Mouse (Mus musculus): ENCODE measurements around the gene Ankrd33b. TPM values are rescaled to one million over a fixed set of nuclear protein-coding genes. Genes with fewer than 3 reads are reported as not detected.

Gene Ankrd33b
- polyA plus RNA-seq, 1 experiment from 2014 or later: 0.56 TPM

DNA sequence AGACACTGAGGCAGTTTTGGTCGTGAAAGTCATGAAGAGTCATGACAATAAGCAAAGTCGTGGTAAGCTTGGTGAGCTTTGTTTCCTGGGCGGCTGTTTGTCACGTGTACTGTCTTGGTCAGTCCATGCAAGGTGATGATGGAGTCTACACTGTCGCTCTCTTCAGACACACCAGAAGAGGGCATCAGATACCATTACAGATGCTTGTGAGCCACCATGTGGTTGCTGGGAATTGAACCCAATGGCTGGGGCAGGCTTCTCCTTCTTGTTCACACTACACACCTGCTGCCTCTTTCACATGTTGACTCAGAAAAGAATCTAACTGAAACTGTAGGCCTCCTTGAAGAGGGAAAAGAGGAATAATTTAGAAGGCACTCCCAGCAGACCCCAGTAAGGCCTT, 19.3 kb downstream of the Ankrd33b start:
- H3K27me3 ChIP-seq (ENCODE audit: low read depth, poor library complexity, severe bottlenecking): peaks cover 29% of the 10 kb centered on the region
- WGBS: 84% methylated on average over 5 of the region's 5 CpGs

DNA sequence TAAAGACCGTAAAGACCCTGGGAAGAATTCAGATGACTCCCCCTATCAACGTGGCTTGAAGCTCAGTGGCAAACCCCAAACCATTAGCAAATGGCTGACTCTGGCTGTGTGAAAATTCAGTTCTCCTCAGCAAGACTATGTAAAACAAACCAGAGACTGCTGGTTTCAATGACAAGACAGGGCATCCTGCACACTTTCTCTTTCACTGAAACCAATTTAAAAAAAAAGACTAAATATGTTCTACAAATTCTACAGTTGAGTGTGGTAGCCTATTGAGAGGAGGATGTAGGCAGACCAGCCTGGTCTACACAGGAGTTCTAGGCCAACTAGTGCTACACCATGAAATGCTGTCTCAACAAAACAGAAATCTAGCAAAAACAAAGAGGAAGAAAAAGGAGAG, 21.0 kb downstream of the Ankrd33b start:
- Histone ChIP-seq H3K27me3 (ENCODE audit: low read depth, poor library complexity, severe bottlenecking) (peaks cover 37% of the 10 kb centered on the region), H3K4me3 (no peak overlapping the region), H3K9me3 (replicated peaks) (no peaks in the 10 kb centered on the region), H3K27ac (replicated peaks) (no peak overlapping the region), H3K4me1 (peaks cover 21% of the 10 kb centered on the region), H3K36me3 (no peaks in the 10 kb centered on the region)
- no peak for DNase-seq (ENCODE audit: low spot score)
- WGBS: 78% methylated on average over 2 of the region's 2 CpGs

More for the DNA sequence above, 19.3 kb downstream of the Ankrd33b start:
- Histone ChIP-seq H3K4me1 (peaks cover 9% of the 10 kb centered on the region), H3K27ac (replicated peaks) (no peak overlapping the region), H3K36me3 (no peaks in the 10 kb centered on the region), H3K4me3 (no peak overlapping the region), H3K9me3 (replicated peaks) (no peaks in the 10 kb centered on the region)
- no peak for DNase-seq (ENCODE audit: low spot score)

DNA sequence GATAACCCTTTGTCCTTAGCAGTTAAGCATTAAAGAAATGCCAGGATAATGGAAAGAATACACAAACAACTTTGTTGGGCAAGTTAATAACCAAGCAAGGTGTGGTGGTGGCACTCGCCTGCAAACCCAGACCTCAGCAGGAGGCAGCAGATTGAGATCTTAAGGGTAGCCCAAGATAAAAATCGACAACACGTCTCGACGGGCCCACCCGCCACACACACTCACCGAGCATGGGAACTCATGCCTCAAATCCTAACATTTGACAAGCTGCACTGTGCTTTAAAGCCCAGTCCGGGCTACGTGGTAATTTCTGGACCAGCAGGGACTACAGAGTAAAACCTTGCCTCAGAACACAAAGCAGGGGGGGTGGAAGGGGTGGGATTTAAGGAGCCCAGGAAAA, 22.2 kb downstream of the Ankrd33b start:
- H3K27me3 ChIP-seq (ENCODE audit: low read depth, poor library complexity, severe bottlenecking): peaks cover 42% of the 10 kb centered on the region
- H3K27ac ChIP-seq (replicated peaks): no peak overlapping the region
- WGBS: 92% methylated on average over 9 of the region's 9 CpGs
- DNase-seq (ENCODE audit: low spot score): no peak
- no peaks in the 10 kb centered on the region for H3K36me3 ChIP-seq
- H3K4me1 ChIP-seq: peaks cover 25% of the 10 kb centered on the region
- H3K9me3 ChIP-seq (replicated peaks): no peaks in the 10 kb centered on the region
- H3K4me3 ChIP-seq: no peak overlapping the region

DNA sequence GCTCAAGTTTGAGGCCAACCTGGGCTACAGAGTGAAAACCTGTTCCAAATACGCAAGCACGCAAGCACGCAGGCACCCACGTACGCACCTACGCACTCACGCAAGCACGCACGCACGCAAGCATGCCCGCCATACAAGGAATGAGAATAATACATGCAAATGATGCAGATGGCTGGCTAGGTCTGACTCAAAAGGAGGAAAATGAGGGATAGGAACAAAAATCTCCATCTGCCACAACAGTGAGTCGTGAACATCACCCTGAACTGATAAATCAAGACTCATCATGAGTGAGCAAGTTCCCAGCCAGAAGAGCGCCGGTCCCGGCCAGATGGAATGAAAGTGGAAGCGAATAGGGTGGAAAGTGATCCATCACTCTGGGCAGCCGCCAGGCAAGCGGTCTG, 22.7 kb downstream of the Ankrd33b start:
- H3K4me1 ChIP-seq: peaks cover 25% of the 10 kb centered on the region
- 96% methylated on average over 18 of the region's 18 CpGs for WGBS
- no peaks in the 10 kb centered on the region for H3K9me3 ChIP-seq (replicated peaks)
- H3K36me3 ChIP-seq: no peaks in the 10 kb centered on the region
- H3K4me3 ChIP-seq: no peak overlapping the region
- H3K27me3 ChIP-seq (ENCODE audit: low read depth, poor library complexity, severe bottlenecking): peaks cover 43% of the 10 kb centered on the region
- H3K27ac ChIP-seq (replicated peaks): no peak overlapping the region
- DNase-seq (ENCODE audit: low spot score): no peak

DNA sequence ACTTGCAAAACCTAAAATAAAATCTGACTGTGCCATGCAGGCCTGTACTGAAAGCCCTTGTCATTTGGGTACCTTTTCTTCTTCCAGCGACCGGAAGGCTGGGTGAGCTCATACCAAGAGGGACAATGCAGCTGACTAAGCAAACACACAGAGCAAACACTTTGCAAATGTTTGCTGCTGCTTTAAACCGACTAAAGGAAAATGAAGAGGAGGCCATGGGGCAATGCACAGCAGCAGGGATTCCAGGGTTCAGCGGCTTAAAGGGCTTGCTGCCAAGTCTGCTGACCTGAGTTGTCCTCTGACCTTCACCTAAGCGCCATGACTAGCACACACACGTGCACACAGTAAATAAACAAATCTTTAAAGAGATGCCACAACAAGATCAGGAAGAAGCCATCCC, 23.9 kb downstream of the Ankrd33b start:
- peak; percentile 30 for DNase-seq (ENCODE audit: low spot score)
- Histone ChIP-seq H3K4me1 (peaks cover 25% of the 10 kb centered on the region), H3K9me3 (replicated peaks) (no peaks in the 10 kb centered on the region), H3K27ac (replicated peaks) (no peak overlapping the region), H3K36me3 (no peaks in the 10 kb centered on the region), H3K27me3 (ENCODE audit: low read depth, poor library complexity, severe bottlenecking) (peaks cover 37% of the 10 kb centered on the region), H3K4me3 (no peak overlapping the region)
- WGBS: 11% methylated on average over 6 of the region's 6 CpGs

DNA sequence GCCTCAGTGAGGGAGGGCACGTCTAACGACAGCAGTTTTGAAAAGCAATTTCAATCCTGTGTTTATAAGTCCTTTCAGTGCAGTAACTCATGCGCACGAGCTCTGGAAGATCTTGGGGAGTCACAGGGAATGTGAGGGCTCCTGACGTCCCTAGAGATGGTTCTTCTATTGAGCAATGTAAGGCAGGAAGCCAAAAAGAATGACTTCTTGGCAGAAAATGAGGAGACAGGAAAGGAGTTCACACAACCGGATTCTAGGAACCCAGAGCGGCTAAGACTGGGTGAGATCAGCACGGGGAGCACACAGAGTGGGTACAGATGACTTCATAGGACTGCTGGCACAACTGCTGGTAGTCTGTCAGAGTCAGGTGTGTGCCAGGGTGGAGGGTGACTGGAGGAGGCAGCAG, 25.0 kb downstream of the Ankrd33b start:
- Histone ChIP-seq H3K4me3 (no peak overlapping the region), H3K36me3 (no peaks in the 10 kb centered on the region), H3K27ac (replicated peaks) (no peak overlapping the region), H3K4me1 (peaks cover 25% of the 10 kb centered on the region), H3K9me3 (replicated peaks) (no peaks in the 10 kb centered on the region), H3K27me3 (ENCODE audit: low read depth, poor library complexity, severe bottlenecking) (peaks cover 29% of the 10 kb centered on the region)
- WGBS: 66% methylated on average over 8 of the region's 8 CpGs
- DNase-seq (ENCODE audit: low spot score): no peak

DNA sequence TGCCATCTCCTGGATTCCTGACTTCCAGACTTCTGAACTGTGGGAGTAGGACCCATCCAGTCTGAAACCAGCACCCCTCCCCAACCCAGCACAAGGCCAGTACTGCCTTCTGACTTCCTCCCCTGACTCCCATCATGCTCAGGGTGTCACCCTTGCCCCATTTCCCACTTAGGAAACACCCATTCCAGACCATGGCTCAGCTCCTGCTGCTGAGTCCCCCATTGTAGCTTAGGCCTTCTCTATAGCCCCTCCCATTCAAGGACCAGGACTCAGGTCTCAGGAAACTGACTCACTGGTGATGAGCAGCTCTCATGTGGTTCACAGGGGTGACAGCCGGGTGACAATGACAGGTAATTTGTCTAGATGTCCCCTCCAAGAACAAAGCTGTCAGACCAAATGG, 25.5 kb downstream of the Ankrd33b start:
- Histone ChIP-seq H3K4me3 (no peak overlapping the region), H3K27me3 (ENCODE audit: low read depth, poor library complexity, severe bottlenecking) (peaks cover 29% of the 10 kb centered on the region), H3K27ac (replicated peaks) (no peak overlapping the region), H3K9me3 (replicated peaks) (no peaks in the 10 kb centered on the region), H3K4me1 (peaks cover 25% of the 10 kb centered on the region), H3K36me3 (no peaks in the 10 kb centered on the region)
- WGBS: 78% methylated on average over 1 of the region's 1 CpGs
- DNase-seq (ENCODE audit: low spot score): no peak

DNA sequence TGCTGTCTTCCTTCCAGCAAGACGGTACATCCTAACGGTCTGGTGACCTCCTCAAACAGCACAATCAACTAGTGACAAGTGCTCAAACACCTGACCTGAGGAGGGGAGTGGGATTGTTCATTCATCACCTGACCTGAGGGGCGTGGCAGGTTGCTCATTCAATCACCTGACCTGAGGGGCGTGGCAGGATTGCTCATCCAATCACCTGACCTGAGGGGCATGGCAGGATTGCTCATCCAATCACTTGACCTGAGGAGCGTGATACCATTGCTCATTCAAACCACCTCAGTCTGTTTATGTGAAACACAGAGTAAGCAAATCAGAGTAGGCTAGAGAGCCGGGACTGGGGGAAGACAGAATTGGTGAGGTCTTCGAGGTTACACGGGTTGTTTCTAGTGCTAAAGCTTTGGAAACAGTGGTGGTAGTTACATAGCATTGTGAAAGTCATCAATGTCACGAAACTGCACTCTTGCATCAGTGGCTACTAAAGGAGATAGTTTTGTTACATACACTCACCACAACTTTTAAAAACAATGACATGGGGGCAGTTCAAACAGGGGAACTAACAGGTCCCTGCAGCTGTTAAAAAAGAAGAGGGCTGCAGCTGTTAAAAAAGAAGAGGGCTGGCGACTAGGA, 28.8 kb downstream of the Ankrd33b start:
- no peak for DNase-seq (ENCODE audit: low spot score)
- Histone ChIP-seq H3K27me3 (ENCODE audit: low read depth, poor library complexity, severe bottlenecking) (peaks cover 17% of the 10 kb centered on the region), H3K4me1 (peaks cover 25% of the 10 kb centered on the region), H3K9me3 (replicated peaks) (no peaks in the 10 kb centered on the region), H3K27ac (replicated peaks) (no peak overlapping the region), H3K36me3 (no peaks in the 10 kb centered on the region), H3K4me3 (no peak overlapping the region)
- 84% methylated on average over 10 of the region's 10 CpGs for WGBS

DNA sequence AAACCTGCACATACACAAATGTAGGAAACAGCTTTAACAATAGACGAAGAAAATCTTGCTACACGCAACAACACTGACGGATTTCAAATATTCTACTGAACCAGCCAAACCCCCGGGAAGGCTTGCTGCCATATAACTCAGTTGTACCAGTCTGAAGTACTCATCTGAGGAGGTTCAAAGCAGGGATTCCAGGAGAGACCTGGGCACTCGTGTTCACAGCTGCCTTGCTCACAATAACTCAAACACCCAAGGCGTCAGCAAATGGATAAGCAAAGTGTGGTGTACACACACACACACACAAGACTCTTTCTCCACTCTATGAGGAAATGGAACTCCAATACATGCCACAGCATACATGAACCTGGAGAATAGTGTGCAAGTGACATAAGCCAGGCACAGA, 29.5 kb downstream of the Ankrd33b start:
- no peak for DNase-seq (ENCODE audit: low spot score)
- Histone ChIP-seq H3K4me3 (no peak overlapping the region), H3K27me3 (ENCODE audit: low read depth, poor library complexity, severe bottlenecking) (peaks cover 17% of the 10 kb centered on the region), H3K27ac (replicated peaks) (no peak overlapping the region), H3K36me3 (no peaks in the 10 kb centered on the region), H3K4me1 (peaks cover 18% of the 10 kb centered on the region; the same call in 1 of the 2 replicates), H3K9me3 (replicated peaks) (no peaks in the 10 kb centered on the region)
- 91% methylated on average over 6 of the region's 6 CpGs for WGBS

DNA sequence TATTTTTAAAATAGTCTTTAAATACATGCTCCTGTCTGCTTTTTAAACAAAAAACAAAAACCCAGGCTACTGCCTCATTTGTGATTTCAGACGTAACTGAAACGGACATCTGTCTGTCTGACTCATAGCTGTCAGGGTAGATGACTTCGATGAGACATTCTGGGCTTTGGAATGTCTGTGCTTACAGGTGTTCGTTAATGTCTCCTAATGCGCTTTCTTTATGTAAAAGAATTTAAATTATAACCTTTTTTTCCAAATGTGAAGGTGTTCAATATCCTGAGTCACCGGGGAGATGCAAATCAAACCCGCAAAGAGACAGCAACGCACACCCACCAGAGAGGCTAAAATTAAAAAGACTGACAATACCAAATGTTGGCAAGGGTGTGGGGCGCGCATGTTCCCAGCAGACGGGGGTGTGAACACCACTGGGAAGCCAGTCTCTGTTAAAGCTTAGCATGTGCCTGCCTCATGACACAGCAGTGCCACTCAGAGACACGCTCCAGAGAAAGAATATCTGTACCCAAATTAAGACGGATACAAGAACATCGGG, 30.3 kb downstream of the Ankrd33b start:
- Histone ChIP-seq H3K27me3 (ENCODE audit: low read depth, poor library complexity, severe bottlenecking) (peaks cover 16% of the 10 kb centered on the region), H3K9me3 (replicated peaks) (no peaks in the 10 kb centered on the region), H3K4me1 (peaks cover 11% of the 10 kb centered on the region; the same call in 1 of the 2 replicates), H3K4me3 (no peak overlapping the region), H3K36me3 (no peaks in the 10 kb centered on the region), H3K27ac (replicated peaks) (no peak overlapping the region)
- WGBS: 91% methylated on average over 14 of the region's 14 CpGs
- DNase-seq (ENCODE audit: low spot score): no peak

DNA sequence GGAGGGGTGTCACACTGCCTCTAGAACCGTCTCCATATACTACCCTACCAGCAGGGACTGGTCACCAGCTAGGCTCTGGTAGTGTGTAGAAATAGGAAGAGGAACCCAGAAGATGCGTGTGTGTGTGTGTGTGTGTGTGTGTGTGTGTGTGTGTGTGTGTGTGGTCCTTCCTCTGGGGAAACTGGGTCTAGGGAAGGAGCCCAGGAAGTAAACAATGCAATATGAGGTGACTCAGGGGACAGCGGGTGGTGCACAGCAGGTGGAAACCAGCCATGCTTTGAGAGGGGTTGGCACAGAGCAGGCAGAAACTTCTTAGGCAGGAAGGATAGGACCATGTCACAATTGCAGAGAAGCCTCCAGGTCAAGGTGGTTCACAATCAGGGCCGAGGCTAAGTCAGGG, 30.8 kb downstream of the Ankrd33b start:
- WGBS: 67% methylated on average over 4 of the region's 4 CpGs
- no peak for DNase-seq (ENCODE audit: low spot score)

DNA sequence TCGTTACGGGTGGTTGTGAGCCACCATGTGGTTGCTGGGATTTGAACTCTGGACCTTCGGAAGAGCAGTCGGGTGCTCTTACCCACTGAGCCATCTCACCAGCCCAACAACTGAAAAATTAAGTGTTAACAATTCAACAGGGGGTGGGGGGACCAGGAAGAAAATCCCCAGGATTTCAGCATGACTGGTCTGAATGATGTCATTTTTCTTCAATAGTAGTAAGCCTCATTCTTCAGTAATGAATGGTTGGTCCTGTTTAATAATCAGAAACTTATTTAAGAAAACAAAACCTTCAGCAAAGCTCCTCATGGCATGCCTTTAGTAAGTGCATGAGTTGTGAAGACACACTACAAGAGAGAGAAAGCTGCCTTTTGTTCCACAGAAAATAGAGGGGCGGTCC, 32.7 kb downstream of the Ankrd33b start:
- Histone ChIP-seq H3K4me1 (peaks cover 7% of the 10 kb centered on the region), H3K9me3 (replicated peaks) (no peaks in the 10 kb centered on the region), H3K27ac (replicated peaks) (no peak overlapping the region), H3K4me3 (no peak overlapping the region), H3K27me3 (ENCODE audit: low read depth, poor library complexity, severe bottlenecking) (peaks cover 3% of the 10 kb centered on the region; the same call in 1 of the 2 replicates), H3K36me3 (no peaks in the 10 kb centered on the region)
- WGBS: 92% methylated on average over 5 of the region's 5 CpGs
- DNase-seq (ENCODE audit: low spot score): no peak

More for the DNA sequence above, 30.8 kb downstream of the Ankrd33b start:
- peaks cover 10% of the 10 kb centered on the region for H3K27me3 ChIP-seq (ENCODE audit: low read depth, poor library complexity, severe bottlenecking)
- H3K27ac ChIP-seq (replicated peaks): no peak overlapping the region
- no peak overlapping the region for H3K4me3 ChIP-seq
- H3K9me3 ChIP-seq (replicated peaks): no peaks in the 10 kb centered on the region
- 0 out of 2 replicates have a peak, but pooled peaks cover 7% of the 10 kb centered on the region for H3K4me1 ChIP-seq
- no peaks in the 10 kb centered on the region for H3K36me3 ChIP-seq

DNA sequence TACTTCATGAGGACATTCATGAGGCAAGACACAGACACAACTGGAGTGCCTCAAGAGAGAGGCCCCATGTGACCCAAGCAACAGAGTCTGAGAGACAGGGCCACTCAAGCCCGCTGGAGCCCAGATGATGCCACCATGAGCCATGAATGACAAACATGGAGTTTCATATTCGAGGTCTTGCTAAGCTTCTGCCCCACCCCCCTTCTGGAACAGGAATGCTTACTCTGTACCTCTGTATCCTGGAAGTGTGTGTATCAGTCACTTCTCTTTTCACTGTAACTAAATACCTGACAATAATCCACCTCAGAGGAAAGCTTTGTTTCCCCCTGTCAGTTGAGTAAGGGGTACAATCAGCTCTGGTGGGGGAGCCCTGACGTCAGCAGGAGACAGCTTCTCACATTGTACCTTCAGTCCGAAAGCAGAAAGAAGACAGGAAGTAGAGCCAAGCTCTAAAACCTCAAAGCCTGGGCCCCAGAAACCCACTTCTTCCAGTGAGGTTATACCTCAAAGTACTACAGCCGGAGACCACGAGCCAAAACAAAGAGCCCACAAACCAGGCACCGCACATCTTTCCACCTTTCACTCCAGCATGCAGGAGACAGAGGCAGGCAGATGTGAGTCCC, 34.9 kb downstream of the Ankrd33b start:
- Histone ChIP-seq H3K27me3 (ENCODE audit: low read depth, poor library complexity, severe bottlenecking) (no peaks in the 10 kb centered on the region), H3K27ac (replicated peaks) (no peak overlapping the region), H3K36me3 (no peaks in the 10 kb centered on the region), H3K9me3 (replicated peaks) (no peaks in the 10 kb centered on the region), H3K4me1 (peaks cover 16% of the 10 kb centered on the region), H3K4me3 (no peak overlapping the region)
- DNase-seq (ENCODE audit: low spot score): no peak
- WGBS: 87% methylated on average over 7 of the region's 7 CpGs
